Mouse (Mus musculus): ENCODE results near the gene Wbp2nl. TPM values are rescaled to one million over a fixed set of nuclear protein-coding genes. Genes with fewer than 3 reads are reported as not detected.

Wbp2nl gene
- polyA plus RNA-seq, 1 experiment, result 0.70 TPM

DNA sequence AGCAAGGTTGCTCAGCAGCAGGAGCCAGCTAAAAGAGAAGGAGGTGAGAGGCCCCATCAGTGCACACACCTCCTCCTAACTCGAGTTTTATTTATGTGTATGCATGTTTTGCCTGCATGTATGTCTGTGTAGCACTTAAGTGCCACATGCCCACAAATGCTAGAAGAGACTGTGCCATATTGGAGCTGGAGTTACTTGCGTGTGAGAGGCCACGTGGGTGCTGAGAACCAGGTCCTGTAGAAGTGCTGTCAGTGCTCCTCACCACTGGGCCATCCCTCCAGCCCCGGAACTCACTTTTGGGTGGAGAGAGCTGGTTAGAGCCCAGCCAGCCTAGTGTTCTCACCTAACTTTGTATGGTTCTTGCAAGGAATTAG, 48.5 kb downstream of the Wbp2nl start:
- Histone ChIP-seq H3K9ac (ENCODE audit: low read depth, poor library complexity, severe bottlenecking) (peak overlapping the region; percentile 44), H3K27me3 (ENCODE audit: control insufficient read depth, insufficient read depth, low read length, poor library complexity, severe bottlenecking) (no peaks in the 10 kb centered on the region), H3K4me3 (ENCODE audit: low read depth, low read length) (no peak overlapping the region; the same call in 1 of the 2 replicates), H3K36me3 (ENCODE audit: control insufficient read depth, insufficient read depth, low read length, poor library complexity, severe bottlenecking) (peaks cover 12% of the 10 kb centered on the region), H3K4me1 (ENCODE audit: control insufficient read depth, insufficient read depth, low read length) (peaks cover 2% of the 10 kb centered on the region), H3K27ac (ENCODE audit: insufficient read depth, low read length) (no peak overlapping the region), H3K9me3 (replicated peaks; ENCODE audit: control insufficient read depth, insufficient read depth, low read length, poor library complexity, severe bottlenecking) (no peaks in the 10 kb centered on the region)
- TF ChIP-seq EP300 (IDR thresholded peaks at IDR 0.05; ENCODE audit: insufficient read depth, low read depth, low read length) (no peak), POLR2A (IDR thresholded peaks at IDR 0.05; ENCODE audit: insufficient read depth, low read length) (no peak), CTCF (IDR thresholded peaks at IDR 0.05; ENCODE audit: low read depth, low read length) (no peak)

GRCm38 (mm10) chr15:82347852-82348251, 49.1 kb downstream of the Wbp2nl start:
- H3K4me3 ChIP-seq (ENCODE audit: low read depth, low read length), result no peak overlapping the region

GRCm38 (mm10) chr15:82348258-82348998, 49.7 kb downstream of the Wbp2nl start:
- Histone ChIP-seq H3K4me3 (ENCODE audit: low read depth, low read length) (no peak overlapping the region), H3K4me1 (ENCODE audit: control insufficient read depth, insufficient read depth, low read length) (peaks cover 2% of the 10 kb centered on the region), H3K36me3 (ENCODE audit: control insufficient read depth, insufficient read depth, low read length, poor library complexity, severe bottlenecking) (peaks cover 12% of the 10 kb centered on the region), H3K27me3 (ENCODE audit: control insufficient read depth, insufficient read depth, low read length, poor library complexity, severe bottlenecking) (no peaks in the 10 kb centered on the region), H3K9ac (ENCODE audit: low read depth, poor library complexity, severe bottlenecking) (no peak overlapping the region), H3K27ac (ENCODE audit: insufficient read depth, low read length) (no peak overlapping the region), H3K9me3 (replicated peaks; ENCODE audit: control insufficient read depth, insufficient read depth, low read length, poor library complexity, severe bottlenecking) (no peaks in the 10 kb centered on the region)
- TF ChIP-seq POLR2A (IDR thresholded peaks at IDR 0.05; ENCODE audit: insufficient read depth, low read length), result no peak
- TF ChIP-seq EP300 (IDR thresholded peaks at IDR 0.05; ENCODE audit: insufficient read depth, low read depth, low read length), result no peak
- no peak for TF ChIP-seq CTCF (IDR thresholded peaks at IDR 0.05; ENCODE audit: low read depth, low read length)

More at GRCm38 (mm10) chr15:82347852-82348251, 49.1 kb downstream of the Wbp2nl start:
- TF ChIP-seq POLR2A (IDR thresholded peaks at IDR 0.05; ENCODE audit: insufficient read depth, low read length) (no peak), CTCF (IDR thresholded peaks at IDR 0.05; ENCODE audit: low read depth, low read length) (no peak), EP300 (IDR thresholded peaks at IDR 0.05; ENCODE audit: insufficient read depth, low read depth, low read length) (no peak)
- Histone ChIP-seq H3K36me3 (ENCODE audit: control insufficient read depth, insufficient read depth, low read length, poor library complexity, severe bottlenecking) (peaks cover 12% of the 10 kb centered on the region), H3K4me1 (ENCODE audit: control insufficient read depth, insufficient read depth, low read length) (peaks cover 2% of the 10 kb centered on the region), H3K27ac (ENCODE audit: insufficient read depth, low read length) (no peak overlapping the region), H3K27me3 (ENCODE audit: control insufficient read depth, insufficient read depth, low read length, poor library complexity, severe bottlenecking) (no peaks in the 10 kb centered on the region), H3K9me3 (replicated peaks; ENCODE audit: control insufficient read depth, insufficient read depth, low read length, poor library complexity, severe bottlenecking) (no peaks in the 10 kb centered on the region), H3K9ac (ENCODE audit: low read depth, poor library complexity, severe bottlenecking) (no peak overlapping the region)

- Histone ChIP-seq H3K27ac (ENCODE audit: insufficient read depth, low read length) (no peak overlapping the region), H3K4me1 (ENCODE audit: control insufficient read depth, insufficient read depth, low read length) (peaks cover 2% of the 10 kb centered on the region), H3K4me3 (ENCODE audit: low read depth, low read length) (no peak overlapping the region), H3K36me3 (ENCODE audit: control insufficient read depth, insufficient read depth, low read length, poor library complexity, severe bottlenecking) (peaks cover 12% of the 10 kb centered on the region), H3K9ac (ENCODE audit: low read depth, poor library complexity, severe bottlenecking) (no peak overlapping the region), H3K9me3 (replicated peaks; ENCODE audit: control insufficient read depth, insufficient read depth, low read length, poor library complexity, severe bottlenecking) (no peaks in the 10 kb centered on the region), H3K27me3 (ENCODE audit: control insufficient read depth, insufficient read depth, low read length, poor library complexity, severe bottlenecking) (no peaks in the 10 kb centered on the region)
- no peak for TF ChIP-seq CTCF (IDR thresholded peaks at IDR 0.05; ENCODE audit: low read depth, low read length)
- TF ChIP-seq POLR2A (IDR thresholded peaks at IDR 0.05; ENCODE audit: insufficient read depth, low read length), result no peak
- no peak for TF ChIP-seq EP300 (IDR thresholded peaks at IDR 0.05; ENCODE audit: insufficient read depth, low read depth, low read length)
Observed at GRCm38 (mm10) chr15:82348999-82349341, 50.2 kb downstream of the Wbp2nl start.

DNA sequence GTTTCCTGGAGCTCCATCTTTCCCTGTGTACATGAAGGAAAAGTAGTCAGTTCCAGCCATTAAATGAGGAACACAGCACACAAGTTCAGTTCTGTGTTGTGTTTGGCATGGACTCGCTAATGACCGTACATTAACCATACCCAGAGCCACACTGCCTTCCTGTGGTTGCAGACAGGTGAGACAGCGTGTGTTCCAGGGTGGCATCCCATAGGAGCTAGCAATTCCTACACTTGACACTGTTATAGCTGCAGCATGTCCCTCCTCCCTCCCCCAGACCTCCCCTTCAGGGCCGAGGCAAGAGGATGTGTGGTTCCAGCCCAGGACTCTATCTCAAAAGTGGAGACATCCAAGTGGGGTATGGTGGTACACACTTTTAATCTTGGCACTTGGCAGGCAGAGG, 51.6 kb downstream of the Wbp2nl start:
- H3K4me3 ChIP-seq (ENCODE audit: low read depth, low read length), result no peak overlapping the region
- peaks cover 2% of the 10 kb centered on the region for H3K4me1 ChIP-seq (ENCODE audit: control insufficient read depth, insufficient read depth, low read length)
- H3K27ac ChIP-seq (ENCODE audit: insufficient read depth, low read length), result no peak overlapping the region
- no peaks in the 10 kb centered on the region for H3K9me3 ChIP-seq (replicated peaks; ENCODE audit: control insufficient read depth, insufficient read depth, low read length, poor library complexity, severe bottlenecking)
- TF ChIP-seq EP300 (IDR thresholded peaks at IDR 0.05; ENCODE audit: insufficient read depth, low read depth, low read length) (no peak), CTCF (IDR thresholded peaks at IDR 0.05; ENCODE audit: low read depth, low read length) (no peak)
- peaks cover 12% of the 10 kb centered on the region for H3K36me3 ChIP-seq (ENCODE audit: control insufficient read depth, insufficient read depth, low read length, poor library complexity, severe bottlenecking)
- no peak overlapping the region for H3K9ac ChIP-seq (ENCODE audit: low read depth, poor library complexity, severe bottlenecking)
- no peaks in the 10 kb centered on the region for H3K27me3 ChIP-seq (ENCODE audit: control insufficient read depth, insufficient read depth, low read length, poor library complexity, severe bottlenecking)

DNA sequence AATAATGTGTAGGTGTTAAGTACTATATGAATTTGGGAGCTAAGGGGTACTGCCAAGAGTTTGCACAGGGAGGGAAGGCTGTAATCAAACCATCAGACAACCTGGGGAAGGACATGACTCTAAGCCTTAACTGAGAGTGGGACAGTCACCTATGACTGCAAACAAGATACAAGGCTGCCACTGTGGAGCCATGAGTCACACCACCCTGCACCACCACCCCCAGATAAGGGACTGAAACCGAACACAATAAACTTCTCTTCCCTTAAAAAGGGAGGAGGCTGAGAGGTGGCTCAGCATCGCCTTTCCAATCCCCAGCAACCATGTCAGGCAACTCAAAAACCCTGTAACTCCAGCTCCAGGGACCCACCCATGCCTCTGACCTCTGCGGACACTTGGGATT, 52.7 kb downstream of the Wbp2nl start:
- H3K27me3 ChIP-seq (ENCODE audit: control insufficient read depth, insufficient read depth, low read length, poor library complexity, severe bottlenecking), result no peaks in the 10 kb centered on the region
- H3K4me3 ChIP-seq (ENCODE audit: low read depth, low read length), result no peak overlapping the region
- H3K36me3 ChIP-seq (ENCODE audit: control insufficient read depth, insufficient read depth, low read length, poor library complexity, severe bottlenecking), result peaks cover 12% of the 10 kb centered on the region
- no peaks in the 10 kb centered on the region for H3K9me3 ChIP-seq (replicated peaks; ENCODE audit: control insufficient read depth, insufficient read depth, low read length, poor library complexity, severe bottlenecking)
- no peak overlapping the region for H3K9ac ChIP-seq (ENCODE audit: low read depth, poor library complexity, severe bottlenecking)
- peaks cover 2% of the 10 kb centered on the region for H3K4me1 ChIP-seq (ENCODE audit: control insufficient read depth, insufficient read depth, low read length)
- no peak overlapping the region for H3K27ac ChIP-seq (ENCODE audit: insufficient read depth, low read length)
- TF ChIP-seq CTCF (IDR thresholded peaks at IDR 0.05; ENCODE audit: low read depth, low read length) (no peak), POLR2A (IDR thresholded peaks at IDR 0.05; ENCODE audit: insufficient read depth, low read length) (no peak), EP300 (IDR thresholded peaks at IDR 0.05; ENCODE audit: insufficient read depth, low read depth, low read length) (no peak)

All from ES-Bruce4 (cell line).